Mouse (Mus musculus): ENCODE data around the gene Tmem50b. TPM values are rescaled to one million over a fixed set of nuclear protein-coding genes. Genes with fewer than 3 reads are reported as not detected.
"Not testable (repeated sequence)": the region's sequence is repeated elsewhere in the genome, so short reads cannot be mapped to it uniquely, and the experiment has no call there.

Tmem50b gene
- polyA plus RNA-seq, 1 experiment, result not detected

DNA sequence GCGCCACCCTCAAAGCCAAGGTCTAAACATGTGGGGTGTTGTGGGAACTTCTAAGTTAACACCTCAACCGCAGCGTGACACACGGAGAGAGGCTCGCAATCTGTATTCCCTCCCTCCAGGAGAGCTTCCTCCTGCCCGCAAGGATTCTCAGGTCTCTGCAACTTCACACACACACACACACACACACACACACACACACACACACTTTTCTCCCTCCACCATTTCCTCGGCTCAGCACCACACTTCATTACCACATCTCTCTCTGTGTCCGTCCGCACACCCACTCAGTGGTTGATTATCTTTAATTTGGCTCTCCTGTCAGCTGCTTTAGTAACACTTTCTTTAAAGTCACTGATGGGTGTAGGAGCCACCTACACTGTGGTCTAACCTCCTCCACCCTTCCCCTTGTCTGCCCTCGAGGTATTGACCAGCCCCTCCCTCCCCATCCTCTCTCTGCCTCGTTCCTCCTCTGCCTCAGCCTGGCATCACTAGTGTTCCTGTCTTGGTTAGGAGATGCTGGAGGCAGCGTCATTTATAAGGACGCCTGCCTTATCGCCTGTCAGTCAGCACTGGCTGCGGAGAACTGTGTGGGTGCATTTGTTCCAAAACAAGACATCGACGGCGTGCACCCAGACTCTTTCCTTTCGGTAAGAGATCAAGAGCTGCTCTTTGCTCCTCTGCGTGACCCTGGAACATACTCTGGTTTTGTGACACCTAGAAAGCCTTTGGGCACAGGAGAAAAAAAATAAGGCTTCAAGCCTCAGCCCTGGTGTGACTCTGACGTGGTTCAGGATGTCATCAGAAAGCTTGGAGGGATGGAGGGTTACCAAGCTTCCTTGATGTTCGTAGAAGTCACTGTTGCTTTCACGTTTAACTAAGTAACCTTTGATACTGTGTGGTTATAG, 64.3 kb downstream of the Tmem50b start:
- WGBS, result 62% methylated on average over 23 of the region's 23 CpGs
- no peak overlapping the region for H3K4me3 ChIP-seq (ENCODE audit: insufficient read depth, low read depth, low read length)
- TF ChIP-seq POLR2A (IDR thresholded peaks at IDR 0.05; ENCODE audit: insufficient read depth, low read depth, low read length), result no peak
- TF ChIP-seq CTCF (IDR thresholded peaks at IDR 0.05; ENCODE audit: insufficient read depth, low read depth, low read length), result no peak
- H3K4me1 ChIP-seq (ENCODE audit: control insufficient read depth, insufficient read depth, low read length), result peaks cover 8% of the 10 kb centered on the region
- no peak overlapping the region for H3K27ac ChIP-seq (ENCODE audit: insufficient read depth, low read depth, low read length)

DNA sequence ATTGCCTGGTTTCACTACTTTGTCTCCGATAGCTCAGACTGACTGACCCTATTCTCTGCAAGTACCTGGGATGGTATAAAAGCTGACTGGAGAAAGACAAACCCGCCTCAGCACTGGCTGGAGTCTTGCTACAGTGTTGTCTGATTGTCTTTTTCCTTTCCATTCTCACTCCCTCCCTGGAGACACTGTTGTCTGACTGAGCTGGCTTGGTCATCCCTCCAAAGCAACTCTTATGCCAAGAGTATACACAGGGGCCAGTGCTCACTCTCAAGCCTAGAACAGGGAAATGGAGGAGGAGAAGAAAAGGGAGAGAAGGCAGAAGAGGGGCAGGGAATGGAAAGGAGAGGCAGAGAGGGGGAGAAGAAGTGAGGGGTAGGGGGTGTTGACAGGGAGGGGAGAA, 65.2 kb downstream of the Tmem50b start:
- TF ChIP-seq CTCF (IDR thresholded peaks at IDR 0.05; ENCODE audit: insufficient read depth, low read depth, low read length) (no peak), POLR2A (IDR thresholded peaks at IDR 0.05; ENCODE audit: insufficient read depth, low read depth, low read length) (no peak)
- no peak overlapping the region for H3K27ac ChIP-seq (ENCODE audit: insufficient read depth, low read depth, low read length)
- H3K4me3 ChIP-seq (ENCODE audit: insufficient read depth, low read depth, low read length), result no peak overlapping the region
- H3K4me1 ChIP-seq (ENCODE audit: control insufficient read depth, insufficient read depth, low read length), result peaks cover 8% of the 10 kb centered on the region
- WGBS, result 85% methylated on average over 2 of the region's 2 CpGs

DNA sequence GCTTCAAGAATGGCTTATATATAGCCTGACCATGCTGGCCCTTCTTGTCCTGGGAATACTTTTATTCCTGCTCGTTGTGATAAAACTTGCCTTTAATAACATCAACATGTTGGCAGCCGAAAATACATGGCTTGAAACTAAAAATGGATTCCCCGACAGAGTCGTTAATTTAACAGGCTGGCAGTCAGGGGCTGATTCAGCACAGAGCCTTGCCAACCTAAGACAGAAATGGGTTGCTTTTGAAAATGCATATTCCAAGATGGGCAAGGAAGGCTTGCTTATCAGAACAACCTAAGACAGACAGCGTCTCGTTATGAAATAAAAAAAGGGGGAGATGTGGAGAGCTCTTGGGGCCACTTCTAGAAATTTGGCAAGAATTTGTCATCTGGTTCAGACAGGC, 65.7 kb downstream of the Tmem50b start:
- no peak overlapping the region for H3K27ac ChIP-seq (ENCODE audit: insufficient read depth, low read depth, low read length)
- WGBS, result 57% methylated on average over 6 of the region's 6 CpGs
- no peak for TF ChIP-seq CTCF (IDR thresholded peaks at IDR 0.05; ENCODE audit: insufficient read depth, low read depth, low read length)
- TF ChIP-seq POLR2A (IDR thresholded peaks at IDR 0.05; ENCODE audit: insufficient read depth, low read depth, low read length), result no peak
- H3K4me3 ChIP-seq (ENCODE audit: insufficient read depth, low read depth, low read length), result no peak overlapping the region
- peaks cover 8% of the 10 kb centered on the region for H3K4me1 ChIP-seq (ENCODE audit: control insufficient read depth, insufficient read depth, low read length)

DNA sequence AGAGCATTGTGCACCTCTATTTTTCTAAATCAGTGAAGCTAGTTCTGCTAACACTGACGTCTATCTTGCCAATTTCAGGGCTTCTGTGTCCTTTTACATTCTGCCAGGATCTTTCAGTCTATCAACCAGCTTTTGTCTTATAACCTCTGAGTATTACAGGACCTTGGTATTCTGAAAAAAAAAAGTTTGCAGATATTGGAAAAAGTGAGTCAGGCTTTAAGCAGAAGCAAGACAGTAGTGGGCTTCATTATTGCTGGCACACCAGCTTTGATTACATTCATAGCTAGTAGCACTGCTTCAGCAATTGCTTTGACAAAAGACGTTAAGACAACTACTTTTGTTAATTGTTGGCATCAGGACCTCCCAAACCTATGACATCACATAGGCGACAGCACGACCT, 66.8 kb downstream of the Tmem50b start:
- not testable (repeated sequence) for H3K4me1 ChIP-seq (ENCODE audit: control insufficient read depth, insufficient read depth, low read length); H3K27ac ChIP-seq (ENCODE audit: insufficient read depth, low read depth, low read length); H3K4me3 ChIP-seq (ENCODE audit: insufficient read depth, low read depth, low read length)
- WGBS, result 82% methylated on average over 4 of the region's 4 CpGs

DNA sequence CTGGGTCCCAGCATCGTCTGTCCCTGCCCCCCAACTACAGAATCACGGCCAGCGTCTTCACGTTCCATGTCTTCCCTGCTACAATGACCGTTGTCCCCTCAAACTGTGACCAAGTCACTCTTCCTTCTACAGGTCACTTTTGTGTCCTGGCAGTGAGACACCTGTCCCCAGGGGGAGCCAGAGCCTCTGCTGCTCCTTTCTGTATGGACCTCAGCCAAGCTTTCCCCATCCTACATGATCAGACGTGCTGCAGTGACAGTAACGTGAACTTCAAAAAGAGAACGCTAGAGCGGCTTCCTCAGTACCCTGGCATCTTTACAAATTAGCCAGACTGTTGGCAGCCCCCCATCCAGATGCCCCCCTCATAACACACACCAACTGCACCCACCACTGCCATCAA, 69.0 kb downstream of the Tmem50b start:
- 85% methylated on average over 9 of the region's 9 CpGs for WGBS
- peaks cover 7% of the 10 kb centered on the region for H3K4me1 ChIP-seq (ENCODE audit: control insufficient read depth, insufficient read depth, low read length)
- H3K27ac ChIP-seq (ENCODE audit: insufficient read depth, low read depth, low read length), result no peak overlapping the region
- no peak for TF ChIP-seq POLR2A (IDR thresholded peaks at IDR 0.05; ENCODE audit: insufficient read depth, low read depth, low read length)
- no peak for TF ChIP-seq CTCF (IDR thresholded peaks at IDR 0.05; ENCODE audit: insufficient read depth, low read depth, low read length)
- H3K4me3 ChIP-seq (ENCODE audit: insufficient read depth, low read depth, low read length), result no peak overlapping the region

DNA sequence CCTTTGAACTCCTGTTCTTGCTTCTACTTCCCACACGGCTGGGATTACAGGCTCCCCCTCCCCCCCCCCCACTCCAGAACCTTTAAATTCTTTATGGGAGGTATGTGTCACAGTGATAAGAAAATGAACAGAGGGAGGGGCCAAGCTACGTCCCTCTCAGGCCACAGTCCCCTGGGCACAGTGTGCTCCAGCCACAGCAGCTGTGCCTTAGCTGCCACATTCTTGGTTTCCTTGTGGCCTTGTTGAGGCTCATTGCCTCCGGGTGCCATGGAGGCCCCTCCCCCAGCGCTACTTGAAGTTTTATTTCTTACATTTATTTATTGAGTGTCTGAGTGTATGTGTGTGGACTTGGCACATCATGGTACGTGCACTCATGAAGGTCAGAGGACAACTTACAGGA, 70.1 kb downstream of the Tmem50b start:
- Histone ChIP-seq H3K4me3 (ENCODE audit: insufficient read depth, low read depth, low read length) (no peak overlapping the region), H3K4me1 (ENCODE audit: control insufficient read depth, insufficient read depth, low read length) (no peaks in the 10 kb centered on the region), H3K27ac (ENCODE audit: insufficient read depth, low read depth, low read length) (no peak overlapping the region)
- TF ChIP-seq CTCF (IDR thresholded peaks at IDR 0.05; ENCODE audit: insufficient read depth, low read depth, low read length), result no peak
- no peak for TF ChIP-seq POLR2A (IDR thresholded peaks at IDR 0.05; ENCODE audit: insufficient read depth, low read depth, low read length)
- 72% methylated on average over 5 of the region's 5 CpGs for WGBS

DNA sequence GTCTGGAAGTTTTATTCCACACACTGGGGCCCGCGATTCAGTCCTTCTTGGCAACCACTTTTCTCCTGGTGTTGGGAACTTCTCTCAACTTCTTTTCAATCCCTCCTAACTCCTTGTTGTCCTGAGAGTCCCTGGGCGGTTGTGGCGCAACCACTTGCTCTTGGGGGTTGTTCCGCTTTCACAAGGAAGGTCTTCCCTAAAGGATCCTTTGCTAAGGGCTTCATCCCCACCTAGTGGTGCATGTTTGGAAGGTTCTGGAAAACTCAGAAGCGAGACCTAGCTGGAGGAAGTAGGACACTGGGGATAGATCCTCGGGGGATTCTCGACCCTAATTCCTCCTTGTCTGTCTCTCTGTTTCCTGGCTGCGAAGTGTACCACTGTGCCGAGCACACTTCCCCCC, 70.5 kb downstream of the Tmem50b start:
- WGBS, result 73% methylated on average over 10 of the region's 10 CpGs
- no peak overlapping the region for H3K4me3 ChIP-seq (ENCODE audit: insufficient read depth, low read depth, low read length)
- H3K4me1 ChIP-seq (ENCODE audit: control insufficient read depth, insufficient read depth, low read length), result no peaks in the 10 kb centered on the region
- H3K27ac ChIP-seq (ENCODE audit: insufficient read depth, low read depth, low read length), result no peak overlapping the region
- TF ChIP-seq POLR2A (IDR thresholded peaks at IDR 0.05; ENCODE audit: insufficient read depth, low read depth, low read length), result no peak

DNA sequence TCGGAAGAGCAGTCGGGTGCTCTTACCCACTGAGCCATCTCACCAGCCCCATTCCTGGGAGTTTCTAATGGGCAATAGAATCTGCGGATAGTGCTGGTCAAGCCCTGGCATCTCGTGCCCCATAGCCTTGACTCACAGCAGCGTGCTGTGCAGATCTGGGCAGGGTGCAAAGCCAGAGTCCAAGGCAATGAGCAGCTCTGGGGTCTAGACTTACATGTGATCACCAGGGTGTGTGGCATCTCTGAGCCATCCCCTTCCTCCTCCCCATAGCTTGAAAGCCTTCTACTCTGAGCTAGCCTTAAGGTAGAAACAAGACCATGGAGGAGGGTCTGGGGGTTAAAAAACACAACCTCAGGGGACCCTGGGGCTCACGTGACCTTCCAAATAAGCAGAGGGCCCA, 71.3 kb downstream of the Tmem50b start:
- Histone ChIP-seq H3K4me1 (ENCODE audit: control insufficient read depth, insufficient read depth, low read length) (no peaks in the 10 kb centered on the region), H3K4me3 (ENCODE audit: insufficient read depth, low read depth, low read length) (no peak overlapping the region), H3K27ac (ENCODE audit: insufficient read depth, low read depth, low read length) (no peak overlapping the region)
- WGBS, result 96% methylated on average over 6 of the region's 6 CpGs
- TF ChIP-seq CTCF (IDR thresholded peaks at IDR 0.05; ENCODE audit: insufficient read depth, low read depth, low read length) (no peak), POLR2A (IDR thresholded peaks at IDR 0.05; ENCODE audit: insufficient read depth, low read depth, low read length) (no peak)

Other genes with a start within 250 kb of the Tmem50b start
- gene Ifnar2, start 225.0 kb downstream of the Tmem50b start, polyA plus RNA-seq (2012; ENCODE audit: insufficient read depth, insufficient read length, low replicate concordance, missing spikeins), result not detected in 2 replicates
- gene Gm21970, start 206.1 kb downstream of the Tmem50b start, polyA plus RNA-seq (2012; ENCODE audit: insufficient read depth, insufficient read length, low replicate concordance, missing spikeins), result not detected in 2 replicates
- not detected in 2 replicates for gene Il10rb, start 191.6 kb downstream of the Tmem50b start, polyA plus RNA-seq (2012; ENCODE audit: insufficient read depth, insufficient read length, low replicate concordance, missing spikeins)
- gene Ifnar1, start 112.6 kb downstream of the Tmem50b start, polyA plus RNA-seq (2012; ENCODE audit: insufficient read depth, insufficient read length, low replicate concordance, missing spikeins), result not detected in 2 replicates
- not detected in 2 replicates for gene Ifngr2, start 50.7 kb downstream of the Tmem50b start, polyA plus RNA-seq (2012; ENCODE audit: insufficient read depth, insufficient read length, low replicate concordance, missing spikeins)
- not detected in 2 replicates for gene Dnajc28, start 21.2 kb upstream of the Tmem50b start, polyA plus RNA-seq (2012; ENCODE audit: insufficient read depth, insufficient read length, low replicate concordance, missing spikeins)
- gene Gart, start 49.2 kb upstream of the Tmem50b start, polyA plus RNA-seq (2012; ENCODE audit: insufficient read depth, insufficient read length, low replicate concordance, missing spikeins), result not detected in 2 replicates
- gene Son, start 49.7 kb upstream of the Tmem50b start, polyA plus RNA-seq (2012; ENCODE audit: insufficient read depth, insufficient read length, low replicate concordance, missing spikeins), result 159 and 242 TPM in 2 replicates
- gene Donson, start 91.0 kb upstream of the Tmem50b start, polyA plus RNA-seq (2012; ENCODE audit: insufficient read depth, insufficient read length, low replicate concordance, missing spikeins), result not detected in 2 replicates
- gene Cryzl1, start 131.2 kb upstream of the Tmem50b start, polyA plus RNA-seq (2012; ENCODE audit: insufficient read depth, insufficient read length, low replicate concordance, missing spikeins), result not detected in 2 replicates
- gene Itsn1, start 131.5 kb upstream of the Tmem50b start, polyA plus RNA-seq (2012; ENCODE audit: insufficient read depth, insufficient read length, low replicate concordance, missing spikeins), result 406 TPM in 1 of 2 replicates, not detected in the other